Mouse (Mus musculus): Measurements from ENCODE around the gene Serpina3m. TPM values are rescaled to one million over a fixed set of nuclear protein-coding genes. Genes with fewer than 3 reads are reported as not detected.
"Not testable (repeated sequence)": the region's sequence is repeated elsewhere in the genome, so short reads cannot be mapped to it uniquely, and the experiment has no call there.

Serpina3m gene
- total RNA-seq, 1 experiment: 5.5 TPM

DNA sequence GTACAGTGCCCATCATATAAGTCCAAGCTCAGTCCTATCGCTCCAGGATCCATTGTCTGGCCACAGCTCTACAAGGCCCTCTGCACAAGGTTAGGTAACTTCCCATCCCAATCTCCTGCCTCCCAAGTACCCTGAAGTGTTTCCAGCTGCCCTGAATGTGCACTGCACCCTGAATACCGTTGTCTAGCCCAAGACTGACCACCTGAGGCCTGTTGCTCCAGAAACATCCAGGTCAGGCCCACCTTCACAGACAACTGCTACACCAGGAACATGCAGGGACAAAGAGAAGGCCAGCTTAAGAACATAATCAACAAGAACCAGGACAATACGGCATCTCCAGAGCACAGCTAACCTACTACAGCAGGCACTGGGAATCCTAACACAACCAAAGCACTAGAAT, 31.7 kb downstream of the Serpina3m start:
- no peaks in the 10 kb centered on the region for H3K36me3 ChIP-seq (ENCODE audit: control insufficient read depth, insufficient read depth, low read length, poor library complexity, severe bottlenecking)
- no peak for DNase-seq (ENCODE audit: low read depth, low spot score)
- TF ChIP-seq CHD2 (IDR thresholded peaks at IDR 0.05; ENCODE audit: low read depth, low read length): no peak
- TF ChIP-seq ZNF384 (IDR thresholded peaks at IDR 0.05; ENCODE audit: low read depth, low read length): no peak
- no peak for TF ChIP-seq HCFC1 (IDR thresholded peaks at IDR 0.05; ENCODE audit: borderline replicate concordance, insufficient read depth, low read length)
- TF ChIP-seq MAFK (IDR thresholded peaks at IDR 0.05; ENCODE audit: insufficient read depth, low read depth, low read length): no peak
- TF ChIP-seq ZC3H11A (IDR thresholded peaks at IDR 0.05; ENCODE audit: borderline replicate concordance, low read depth, low read length): no peak
- in situ Hi-C loops (cut with MboI; ENCODE audit: low sequenced_read_pairs in 2 of 2, unreplicated experiment in 2 of 2): no loop called here
- H3K4me1 ChIP-seq (ENCODE audit: control insufficient read depth in 2 of 2, insufficient read depth in 2 of 2, low read length in 2 of 2, poor library complexity in 1 of 2): no peaks in the 10 kb centered on the region
- H3K27ac ChIP-seq (ENCODE audit: insufficient read depth, low read depth, low read length, poor library complexity, severe bottlenecking): no peak overlapping the region
- no peak overlapping the region for H3K4me3 ChIP-seq (ENCODE audit: insufficient read depth in 1 of 2, low read depth in 1 of 2, low read length in 2 of 2, poor library complexity in 1 of 2, severe bottlenecking in 1 of 2)
- no peaks in the 10 kb centered on the region for H3K9me3 ChIP-seq (ENCODE audit: control insufficient read depth, insufficient read depth, low read depth, low read length)
- no peak overlapping the region for H3K9ac ChIP-seq (ENCODE audit: insufficient read depth, low read depth, low read length, poor library complexity, severe bottlenecking)

DNA sequence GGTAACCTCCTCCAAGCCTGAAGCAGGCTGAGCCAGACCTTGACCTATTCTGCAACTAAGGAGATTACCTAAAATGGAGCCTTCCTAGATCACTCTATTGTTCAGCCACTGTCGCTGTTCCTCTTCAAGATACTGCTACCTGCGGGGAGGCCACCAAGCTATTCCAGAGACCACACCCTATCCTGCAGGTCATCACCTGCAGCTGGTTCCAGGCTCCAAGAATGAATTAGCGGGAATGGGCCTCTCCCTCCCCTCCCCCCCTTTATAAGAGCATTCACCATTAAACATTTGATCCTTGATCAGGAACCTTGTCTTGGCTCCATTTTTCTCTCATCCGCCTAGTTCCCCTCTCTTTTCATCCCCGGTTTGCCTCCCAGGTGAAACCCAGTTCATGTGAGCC, 38.9 kb downstream of the Serpina3m start:
- DNase-seq (ENCODE audit: low read depth, low spot score); H3K36me3 ChIP-seq (ENCODE audit: control insufficient read depth, insufficient read depth, low read length, poor library complexity, severe bottlenecking); H3K27ac ChIP-seq (ENCODE audit: insufficient read depth, low read depth, low read length, poor library complexity, severe bottlenecking); in situ Hi-C loops (cut with MboI; ENCODE audit: low sequenced_read_pairs in 2 of 2, unreplicated experiment in 2 of 2); H3K4me3 ChIP-seq (ENCODE audit: insufficient read depth in 1 of 2, low read depth in 1 of 2, low read length in 2 of 2, poor library complexity in 1 of 2, severe bottlenecking in 1 of 2); H3K4me1 ChIP-seq (ENCODE audit: control insufficient read depth in 2 of 2, insufficient read depth in 2 of 2, low read length in 2 of 2, poor library complexity in 1 of 2); H3K9ac ChIP-seq (ENCODE audit: insufficient read depth, low read depth, low read length, poor library complexity, severe bottlenecking); H3K9me3 ChIP-seq (ENCODE audit: control insufficient read depth, insufficient read depth, low read depth, low read length): not testable (repeated sequence)

DNA sequence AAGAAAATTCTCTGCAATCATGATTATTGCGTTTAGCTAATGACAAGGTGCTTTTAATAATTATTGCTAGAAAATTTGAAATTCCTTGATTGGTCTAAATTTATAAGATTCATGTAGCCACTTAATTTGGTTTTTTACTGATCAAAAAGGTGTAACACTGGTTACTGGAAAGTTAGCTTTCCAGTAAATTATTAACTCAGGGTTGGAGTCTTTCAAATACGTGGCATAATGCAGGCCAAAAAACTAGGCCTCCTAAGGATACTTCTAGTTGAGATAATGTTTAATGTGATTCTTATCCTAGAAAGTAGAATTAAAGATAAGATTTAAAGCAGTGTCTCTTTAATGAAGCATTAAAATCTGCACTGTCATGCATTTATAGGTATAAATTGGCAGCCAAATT, 40.1 kb downstream of the Serpina3m start:
- H3K9ac ChIP-seq (ENCODE audit: insufficient read depth, low read depth, low read length, poor library complexity, severe bottlenecking); H3K4me3 ChIP-seq (ENCODE audit: insufficient read depth in 1 of 2, low read depth in 1 of 2, low read length in 2 of 2, poor library complexity in 1 of 2, severe bottlenecking in 1 of 2); H3K36me3 ChIP-seq (ENCODE audit: control insufficient read depth, insufficient read depth, low read length, poor library complexity, severe bottlenecking); H3K9me3 ChIP-seq (ENCODE audit: control insufficient read depth, insufficient read depth, low read depth, low read length); DNase-seq (ENCODE audit: low read depth, low spot score); H3K27ac ChIP-seq (ENCODE audit: insufficient read depth, low read depth, low read length, poor library complexity, severe bottlenecking); in situ Hi-C loops (cut with MboI; ENCODE audit: low sequenced_read_pairs in 2 of 2, unreplicated experiment in 2 of 2); H3K4me1 ChIP-seq (ENCODE audit: control insufficient read depth in 2 of 2, insufficient read depth in 2 of 2, low read length in 2 of 2, poor library complexity in 1 of 2): not testable (repeated sequence)

DNA sequence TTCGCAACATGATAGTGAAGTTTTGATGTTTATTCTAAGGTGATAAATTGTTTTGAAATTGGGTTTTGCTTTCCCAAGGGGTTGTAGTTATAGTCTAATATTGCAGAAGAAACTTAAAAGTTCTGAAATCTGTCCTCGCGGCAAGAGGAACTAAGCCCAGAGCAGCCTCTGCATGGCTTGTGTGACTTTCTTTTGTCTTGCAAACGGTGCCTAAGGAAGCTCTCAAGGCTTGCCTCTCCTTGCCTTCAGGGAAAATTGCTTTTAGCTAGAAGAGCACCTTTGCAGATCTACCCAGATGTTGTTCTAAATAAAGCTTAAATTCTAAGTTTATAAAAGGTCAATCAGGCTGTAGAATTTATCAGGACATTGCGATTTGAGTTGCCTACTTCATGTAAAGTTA, 40.5 kb downstream of the Serpina3m start:
- DNase-seq (ENCODE audit: low read depth, low spot score); in situ Hi-C loops (cut with MboI; ENCODE audit: low sequenced_read_pairs in 2 of 2, unreplicated experiment in 2 of 2): not testable (repeated sequence)

DNA sequence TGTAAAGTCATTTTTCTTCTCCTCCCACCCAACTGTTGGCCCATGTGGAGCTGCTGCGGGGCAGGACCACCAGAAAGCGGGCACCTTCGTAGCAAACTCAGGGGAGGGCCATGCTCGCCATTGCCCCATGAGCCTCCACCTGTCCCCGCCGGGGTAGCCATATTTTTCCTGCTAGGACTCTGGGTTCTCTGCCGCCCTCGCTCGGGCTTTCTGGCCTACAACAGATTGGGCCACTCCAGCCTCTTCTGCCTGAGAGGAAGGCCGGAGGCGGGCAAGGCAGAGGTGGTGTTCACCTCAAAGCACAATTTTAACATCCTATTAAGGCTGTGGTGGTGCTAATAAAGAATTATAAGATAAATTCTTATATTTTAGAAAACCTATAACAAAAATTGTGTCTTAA, 41.6 kb downstream of the Serpina3m start:
- no peaks in the 10 kb centered on the region for H3K4me1 ChIP-seq (ENCODE audit: control insufficient read depth in 2 of 2, insufficient read depth in 2 of 2, low read length in 2 of 2, poor library complexity in 1 of 2)
- DNase-seq (ENCODE audit: low read depth, low spot score): no peak
- H3K9ac ChIP-seq (ENCODE audit: insufficient read depth, low read depth, low read length, poor library complexity, severe bottlenecking): no peak overlapping the region
- H3K9me3 ChIP-seq (ENCODE audit: control insufficient read depth, insufficient read depth, low read depth, low read length): peaks cover 3% of the 10 kb centered on the region; the same call in 1 of the 2 replicates
- in situ Hi-C loops (cut with MboI; ENCODE audit: low sequenced_read_pairs in 2 of 2, unreplicated experiment in 2 of 2): no loop called here
- H3K4me3 ChIP-seq (ENCODE audit: insufficient read depth in 1 of 2, low read depth in 1 of 2, low read length in 2 of 2, poor library complexity in 1 of 2, severe bottlenecking in 1 of 2): no peak overlapping the region
- no peak overlapping the region for H3K27ac ChIP-seq (ENCODE audit: insufficient read depth, low read depth, low read length, poor library complexity, severe bottlenecking)
- peaks cover 2% of the 10 kb centered on the region; the same call in 1 of the 2 replicates for H3K36me3 ChIP-seq (ENCODE audit: control insufficient read depth, insufficient read depth, low read length, poor library complexity, severe bottlenecking)
- TF ChIP-seq HCFC1 (IDR thresholded peaks at IDR 0.05; ENCODE audit: borderline replicate concordance, insufficient read depth, low read length) (no peak), MAFK (IDR thresholded peaks at IDR 0.05; ENCODE audit: insufficient read depth, low read depth, low read length) (no peak), ZC3H11A (IDR thresholded peaks at IDR 0.05; ENCODE audit: borderline replicate concordance, low read depth, low read length) (no peak), CHD2 (IDR thresholded peaks at IDR 0.05; ENCODE audit: low read depth, low read length) (no peak), ZNF384 (IDR thresholded peaks at IDR 0.05; ENCODE audit: low read depth, low read length) (no peak)

More for the DNA sequence above, 40.5 kb downstream of the Serpina3m start:
- not testable (repeated sequence) for H3K4me1 ChIP-seq (ENCODE audit: control insufficient read depth in 2 of 2, insufficient read depth in 2 of 2, low read length in 2 of 2, poor library complexity in 1 of 2); H3K4me3 ChIP-seq (ENCODE audit: insufficient read depth in 1 of 2, low read depth in 1 of 2, low read length in 2 of 2, poor library complexity in 1 of 2, severe bottlenecking in 1 of 2); H3K9ac ChIP-seq (ENCODE audit: insufficient read depth, low read depth, low read length, poor library complexity, severe bottlenecking); H3K36me3 ChIP-seq (ENCODE audit: control insufficient read depth, insufficient read depth, low read length, poor library complexity, severe bottlenecking); H3K27ac ChIP-seq (ENCODE audit: insufficient read depth, low read depth, low read length, poor library complexity, severe bottlenecking); H3K9me3 ChIP-seq (ENCODE audit: control insufficient read depth, insufficient read depth, low read depth, low read length)

DNA sequence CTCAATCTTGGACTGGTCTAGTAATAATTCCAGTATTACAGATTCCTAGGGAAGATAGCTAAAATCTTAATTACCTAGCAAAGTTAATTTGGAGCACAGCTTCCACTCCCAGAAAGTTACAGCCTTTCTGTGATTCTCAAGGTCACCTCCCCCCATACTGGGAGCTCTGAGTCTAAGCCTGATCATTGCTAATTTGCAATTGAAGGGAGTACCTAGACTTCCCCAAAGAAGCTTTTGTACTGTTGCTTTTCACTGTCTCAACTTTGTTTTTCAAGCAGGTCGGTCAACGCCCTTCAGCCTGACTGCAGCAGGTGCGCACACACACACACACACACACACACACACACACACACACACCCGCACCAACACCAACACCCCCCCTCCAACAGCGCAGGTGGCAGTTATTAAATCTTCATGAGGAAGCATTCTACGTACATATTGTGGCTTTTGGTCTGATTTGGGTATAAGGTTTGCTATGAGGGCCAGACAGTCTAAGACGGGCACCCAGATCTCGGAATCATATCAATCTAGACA, 42.9 kb downstream of the Serpina3m start:
- H3K9me3 ChIP-seq (ENCODE audit: control insufficient read depth, insufficient read depth, low read depth, low read length); H3K36me3 ChIP-seq (ENCODE audit: control insufficient read depth, insufficient read depth, low read length, poor library complexity, severe bottlenecking); H3K4me3 ChIP-seq (ENCODE audit: insufficient read depth in 1 of 2, low read depth in 1 of 2, low read length in 2 of 2, poor library complexity in 1 of 2, severe bottlenecking in 1 of 2); in situ Hi-C loops (cut with MboI; ENCODE audit: low sequenced_read_pairs in 2 of 2, unreplicated experiment in 2 of 2); DNase-seq (ENCODE audit: low read depth, low spot score); H3K4me1 ChIP-seq (ENCODE audit: control insufficient read depth in 2 of 2, insufficient read depth in 2 of 2, low read length in 2 of 2, poor library complexity in 1 of 2); H3K9ac ChIP-seq (ENCODE audit: insufficient read depth, low read depth, low read length, poor library complexity, severe bottlenecking); H3K27ac ChIP-seq (ENCODE audit: insufficient read depth, low read depth, low read length, poor library complexity, severe bottlenecking): not testable (repeated sequence)

DNA sequence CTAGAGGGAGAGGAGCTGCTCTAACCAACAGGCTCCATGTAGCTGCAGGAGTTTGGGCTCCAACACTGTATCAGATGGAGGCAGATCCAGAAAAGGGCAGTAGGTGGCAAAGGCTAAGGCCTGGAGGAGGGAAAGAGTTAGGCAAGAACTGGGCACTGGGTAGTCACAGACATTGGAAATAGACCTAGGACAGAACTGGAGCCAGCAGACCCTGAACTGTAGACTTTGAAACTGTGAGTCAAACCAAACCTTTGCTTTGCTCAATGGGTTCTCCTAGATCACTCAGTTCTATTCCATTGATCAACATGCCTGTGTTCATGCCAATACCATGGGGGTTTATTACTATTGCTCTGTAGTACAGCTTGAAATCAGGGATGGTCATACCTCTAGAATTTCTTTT, 47.7 kb downstream of the Serpina3m start:
- in situ Hi-C loops (cut with MboI; ENCODE audit: low sequenced_read_pairs in 2 of 2, unreplicated experiment in 2 of 2); H3K27ac ChIP-seq (ENCODE audit: insufficient read depth, low read depth, low read length, poor library complexity, severe bottlenecking): not testable (repeated sequence)

More for the DNA sequence above, 47.7 kb downstream of the Serpina3m start:
- H3K36me3 ChIP-seq (ENCODE audit: control insufficient read depth, insufficient read depth, low read length, poor library complexity, severe bottlenecking); H3K9me3 ChIP-seq (ENCODE audit: control insufficient read depth, insufficient read depth, low read depth, low read length); H3K4me3 ChIP-seq (ENCODE audit: insufficient read depth in 1 of 2, low read depth in 1 of 2, low read length in 2 of 2, poor library complexity in 1 of 2, severe bottlenecking in 1 of 2); H3K4me1 ChIP-seq (ENCODE audit: control insufficient read depth in 2 of 2, insufficient read depth in 2 of 2, low read length in 2 of 2, poor library complexity in 1 of 2); DNase-seq (ENCODE audit: low read depth, low spot score); H3K9ac ChIP-seq (ENCODE audit: insufficient read depth, low read depth, low read length, poor library complexity, severe bottlenecking): not testable (repeated sequence)

All from ES-E14 (cell line).